Mouse (Mus musculus): ENCODE measurements around the gene Swsap1.

The Swsap1 gene

DNA sequence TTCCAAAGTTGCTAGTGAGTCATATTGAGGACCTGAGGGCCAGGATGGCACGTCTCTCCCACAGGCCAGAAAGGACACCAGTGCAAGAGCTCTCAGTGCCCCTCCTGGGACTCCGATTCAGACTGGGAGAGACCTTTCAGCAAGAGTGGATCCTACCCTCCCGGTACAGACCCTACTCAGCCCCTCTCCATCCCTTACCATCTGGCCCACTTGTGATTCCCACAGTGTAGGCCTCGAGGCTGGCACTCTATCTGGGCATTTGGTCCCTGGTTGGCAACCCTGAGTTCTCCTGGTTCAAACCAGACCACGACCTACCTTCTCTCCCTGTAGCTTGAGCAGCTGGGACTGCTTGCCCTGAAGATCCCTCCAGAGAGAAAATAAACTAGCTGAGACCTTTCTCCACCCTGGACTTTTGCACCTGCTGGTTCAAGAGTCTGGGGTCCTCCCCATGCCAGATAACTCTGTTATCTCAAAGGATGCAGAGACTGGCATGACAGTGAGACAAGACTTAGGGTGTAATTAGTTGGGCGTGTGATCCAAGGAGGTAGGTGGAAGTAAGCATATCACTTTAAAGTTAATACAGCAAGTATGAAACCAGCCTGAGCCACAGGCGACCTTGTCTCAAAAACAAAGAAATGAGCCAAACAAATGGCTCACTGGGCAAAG is 20.0 kb upstream of the Swsap1 start:
- in situ Hi-C loops (cut with MboI; ENCODE audit: low sequenced_read_pairs): no loop called here

GRCm38 (mm10) chr9:21936692-21937570 is 18.6 kb upstream of the Swsap1 start, which contains the start of gene Plppr2:
Plppr2 (plus strand) TSS chr9:21937033.
- in situ Hi-C loops (cut with MboI; ENCODE audit: low sequenced_read_pairs): no loop called here

DNA sequence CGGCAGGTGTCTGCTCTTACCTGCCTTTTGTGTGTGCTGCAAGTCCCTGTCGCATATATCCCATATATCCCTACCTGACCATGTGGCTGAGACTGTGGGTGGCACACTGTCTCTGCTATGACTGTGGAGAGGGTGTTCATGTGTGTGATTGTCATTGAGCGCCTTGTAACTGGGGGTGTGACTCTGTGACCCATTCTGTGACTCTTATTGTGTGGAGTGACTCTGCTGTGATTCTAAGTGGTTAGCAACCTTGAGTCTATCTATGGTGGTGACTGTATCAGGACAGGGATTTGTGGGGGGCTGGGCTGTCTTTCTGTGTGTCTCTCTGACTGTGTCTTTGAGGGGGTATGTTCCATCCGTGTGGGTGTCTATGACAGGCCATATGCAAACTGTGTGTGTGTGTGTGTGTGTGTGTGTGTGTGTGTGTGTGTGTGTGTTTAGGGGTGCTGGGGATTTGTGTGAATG is 17.8 kb upstream of the Swsap1 start:
- in situ Hi-C loops (cut with MboI; ENCODE audit: low sequenced_read_pairs): no loop called here

DNA sequence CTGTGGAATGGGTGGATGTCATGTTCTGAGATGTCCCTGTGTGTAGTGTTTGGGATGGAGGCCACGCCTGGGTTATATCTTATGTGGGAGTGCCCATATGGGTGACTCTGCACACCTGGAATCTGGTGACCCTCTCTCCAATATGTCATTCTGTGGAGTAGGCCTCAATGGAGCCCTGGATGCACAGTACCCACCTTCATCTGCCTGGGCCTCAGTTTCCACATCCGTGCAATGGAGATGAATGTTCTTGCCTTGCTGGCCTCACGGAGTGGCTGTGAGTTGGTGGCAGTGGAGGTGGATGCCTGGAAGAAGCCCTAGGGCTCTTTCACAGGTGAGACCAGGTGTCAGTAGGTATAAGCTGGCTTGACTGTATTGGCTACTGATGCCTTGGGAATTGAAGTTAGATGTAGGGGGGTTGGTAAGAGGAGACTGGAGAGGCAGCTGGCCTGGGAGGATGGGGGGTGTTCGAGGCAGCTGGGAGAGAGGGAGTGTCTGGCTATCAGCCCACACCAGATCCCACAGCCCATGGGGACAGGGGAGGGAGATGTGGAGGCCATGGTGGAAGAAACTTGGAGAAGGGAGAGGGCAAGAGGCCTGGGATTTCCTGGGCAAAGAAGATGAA is 17.2 kb upstream of the Swsap1 start:
- in situ Hi-C loops (cut with MboI; ENCODE audit: low sequenced_read_pairs): no loop called here

GRCm38 (mm10) chr9:21943046-21943445 is 12.5 kb upstream of the Swsap1 start:
- in situ Hi-C loops (cut with MboI; ENCODE audit: low sequenced_read_pairs): no loop called here

GRCm38 (mm10) chr9:21943638-21944037 is 11.9 kb upstream of the Swsap1 start:
- in situ Hi-C loops (cut with MboI; ENCODE audit: low sequenced_read_pairs): no loop called here

GRCm38 (mm10) chr9:21944267-21944666 is 11.3 kb upstream of the Swsap1 start:
- in situ Hi-C loops (cut with MboI; ENCODE audit: low sequenced_read_pairs): no loop called here

DNA sequence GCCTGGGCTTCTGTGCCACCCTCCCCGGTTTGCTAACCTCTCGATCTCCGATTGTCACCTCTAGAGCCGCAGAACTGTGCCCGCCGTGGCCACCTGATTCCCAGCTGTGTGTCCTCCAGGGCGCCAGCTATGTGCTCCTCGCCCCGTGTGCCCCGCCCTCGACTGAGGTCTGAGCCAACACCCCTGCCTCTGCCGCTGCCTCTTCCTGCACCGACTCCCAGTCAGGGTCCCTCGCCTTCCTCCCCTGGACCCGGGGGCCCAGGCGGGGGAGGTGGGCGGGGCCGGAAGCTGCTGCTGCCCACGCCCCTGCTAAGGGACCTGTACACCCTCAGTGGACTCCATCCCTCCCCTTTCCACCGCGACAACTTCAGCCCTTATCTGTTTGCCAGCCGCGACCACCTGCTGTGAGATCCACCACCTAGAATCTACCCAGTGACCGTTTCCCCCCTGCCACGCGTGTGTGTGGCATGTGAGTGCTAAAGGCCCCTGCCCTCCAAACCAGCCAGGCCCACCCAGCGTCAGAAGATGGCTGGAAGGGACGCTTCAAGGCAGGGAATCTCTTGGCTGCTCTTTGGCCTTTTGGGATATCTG is 7.9 kb upstream of the Swsap1 start:
- in situ Hi-C loops (cut with MboI; ENCODE audit: low sequenced_read_pairs): no loop called here

- in situ Hi-C loops (cut with MboI; ENCODE audit: low sequenced_read_pairs): no loop called here
Measured at GRCm38 (mm10) chr9:21948146-21948545, 7.4 kb upstream of the Swsap1 start.

GRCm38 (mm10) chr9:21948790-21949189 is 6.8 kb upstream of the Swsap1 start:
- in situ Hi-C loops (cut with MboI; ENCODE audit: low sequenced_read_pairs): no loop called here

GRCm38 (mm10) chr9:21950322-21950721 is 5.2 kb upstream of the Swsap1 start:
- in situ Hi-C loops (cut with MboI; ENCODE audit: low sequenced_read_pairs): no loop called here

DNA sequence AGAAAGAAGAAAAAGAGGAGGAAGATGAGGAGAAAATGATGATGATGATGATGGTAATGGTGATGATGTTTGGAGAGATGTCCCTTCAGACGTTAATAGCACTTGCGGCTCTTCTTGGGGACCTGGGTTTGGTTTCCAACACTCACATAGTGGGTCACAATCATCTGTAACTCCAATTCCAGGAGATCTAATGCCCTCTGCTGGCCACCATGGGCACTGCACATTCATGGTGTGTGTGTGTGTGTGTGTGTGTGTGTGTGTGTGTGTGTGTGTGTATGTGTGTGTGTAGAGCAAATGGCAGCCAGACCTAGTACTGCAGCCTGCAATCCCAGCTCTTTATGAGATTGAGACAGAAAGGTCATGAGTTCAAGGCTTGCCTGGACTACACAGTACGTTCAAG is 3.6 kb upstream of the Swsap1 start:
- in situ Hi-C loops (cut with MboI; ENCODE audit: low sequenced_read_pairs): no loop called here

DNA sequence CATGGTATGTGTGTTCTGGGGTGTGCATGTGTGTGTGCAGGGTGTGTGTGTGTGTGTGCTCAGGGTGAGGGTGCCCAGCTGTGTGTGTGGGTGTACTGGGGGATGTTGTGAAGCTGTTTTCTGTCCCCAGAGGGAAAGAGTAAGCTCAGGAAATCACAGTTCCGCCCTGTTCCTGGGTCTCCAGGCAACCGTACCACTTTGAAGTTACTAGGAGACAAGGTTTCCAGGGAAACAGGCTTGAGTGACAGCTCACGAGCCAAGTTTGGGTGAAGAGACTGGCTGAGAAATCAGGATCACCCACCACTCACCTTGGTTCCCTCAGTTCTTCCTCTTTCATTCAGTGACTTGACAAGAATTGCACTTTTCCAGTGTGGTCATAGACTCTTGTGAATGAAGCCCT is 2.0 kb upstream of the Swsap1 start:
- in situ Hi-C loops (cut with MboI; ENCODE audit: low sequenced_read_pairs): no loop called here

GRCm38 (mm10) chr9:21954635-21955034 is 920 bp upstream of the Swsap1 start:
- in situ Hi-C loops (cut with MboI; ENCODE audit: low sequenced_read_pairs): no loop called here

DNA sequence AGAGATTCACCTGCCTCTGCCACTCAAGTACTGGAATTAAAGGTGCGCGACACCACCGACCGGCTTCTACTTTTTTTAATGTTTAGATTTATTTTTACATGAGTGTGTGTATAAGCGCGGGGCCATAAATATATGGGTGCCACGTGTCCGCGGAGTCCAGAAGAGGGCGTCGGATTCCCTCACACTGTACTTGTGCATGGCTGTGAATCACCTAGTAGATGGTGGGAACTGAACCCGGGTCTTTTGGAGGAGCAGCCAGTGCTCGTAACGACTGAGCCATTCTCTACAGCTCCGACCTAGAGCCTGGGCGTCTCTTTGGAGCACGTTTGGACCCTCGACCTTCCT is 358 bp upstream of the Swsap1 start:
- in situ Hi-C loops (cut with MboI; ENCODE audit: low sequenced_read_pairs): no loop called here

DNA sequence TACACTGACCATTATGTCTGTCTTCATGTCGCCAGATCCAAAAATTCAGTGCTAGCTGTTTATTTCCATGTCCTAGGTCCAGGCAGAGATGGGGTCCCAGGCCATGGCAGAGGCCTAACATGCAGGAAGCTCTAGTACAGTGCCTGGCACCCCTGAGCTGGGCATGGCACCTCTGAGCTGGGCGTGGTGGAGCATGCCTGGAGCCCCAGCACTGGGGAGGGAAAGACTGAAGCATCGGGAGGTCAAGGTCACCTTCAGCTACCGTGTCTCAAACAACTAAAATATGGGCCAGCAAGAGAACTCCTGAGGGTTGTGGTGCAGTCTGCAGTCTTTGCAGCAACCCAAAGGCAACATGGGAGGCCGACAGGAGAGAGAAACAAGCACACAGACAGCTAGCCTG is 2.8 kb downstream of the Swsap1 start:
- in situ Hi-C loops (cut with MboI; ENCODE audit: low sequenced_read_pairs): no loop called here

DNA sequence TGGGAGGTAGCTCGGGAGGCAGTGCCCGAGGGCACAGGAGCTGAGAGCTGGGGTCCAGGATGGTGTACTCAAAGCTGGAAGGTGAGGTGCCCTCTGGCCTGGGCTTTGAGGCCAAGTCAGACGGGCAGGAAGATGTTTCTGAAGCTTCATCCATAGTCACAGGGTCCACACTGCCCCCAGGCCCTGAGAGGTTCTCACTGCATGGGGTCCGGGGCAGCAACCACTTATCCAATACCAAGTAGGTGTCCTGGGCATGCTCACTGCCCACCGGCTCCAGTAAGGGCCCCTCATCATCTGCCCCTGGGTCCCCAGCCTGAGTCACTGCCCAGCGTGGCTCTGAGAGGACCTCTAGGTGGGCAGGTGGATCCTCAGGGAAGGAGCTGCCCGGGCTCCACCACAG is 3.7 kb downstream of the Swsap1 start:
- in situ Hi-C loops (cut with MboI; ENCODE audit: low sequenced_read_pairs): no loop called here

DNA sequence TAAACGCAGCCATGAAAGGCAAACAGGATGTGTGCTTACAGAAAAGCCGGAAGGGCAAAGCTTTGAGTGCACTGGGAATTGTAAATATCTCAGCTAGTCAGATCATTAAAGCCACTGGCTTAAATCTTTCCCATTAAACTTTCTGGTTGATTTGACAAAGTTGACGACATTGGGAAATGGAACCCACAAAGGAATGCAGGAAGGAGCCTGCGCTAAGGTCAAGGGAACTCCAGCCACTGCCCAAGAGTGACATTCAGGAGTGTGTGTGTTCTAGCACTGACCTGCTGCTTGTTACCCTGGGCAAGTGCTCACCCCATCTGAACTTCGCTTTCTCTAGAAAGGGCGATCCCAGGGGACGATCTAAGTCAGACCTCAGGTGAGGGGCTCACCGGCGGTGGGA is 4.6 kb downstream of the Swsap1 start:
- in situ Hi-C loops (cut with MboI; ENCODE audit: low sequenced_read_pairs): no loop called here

DNA sequence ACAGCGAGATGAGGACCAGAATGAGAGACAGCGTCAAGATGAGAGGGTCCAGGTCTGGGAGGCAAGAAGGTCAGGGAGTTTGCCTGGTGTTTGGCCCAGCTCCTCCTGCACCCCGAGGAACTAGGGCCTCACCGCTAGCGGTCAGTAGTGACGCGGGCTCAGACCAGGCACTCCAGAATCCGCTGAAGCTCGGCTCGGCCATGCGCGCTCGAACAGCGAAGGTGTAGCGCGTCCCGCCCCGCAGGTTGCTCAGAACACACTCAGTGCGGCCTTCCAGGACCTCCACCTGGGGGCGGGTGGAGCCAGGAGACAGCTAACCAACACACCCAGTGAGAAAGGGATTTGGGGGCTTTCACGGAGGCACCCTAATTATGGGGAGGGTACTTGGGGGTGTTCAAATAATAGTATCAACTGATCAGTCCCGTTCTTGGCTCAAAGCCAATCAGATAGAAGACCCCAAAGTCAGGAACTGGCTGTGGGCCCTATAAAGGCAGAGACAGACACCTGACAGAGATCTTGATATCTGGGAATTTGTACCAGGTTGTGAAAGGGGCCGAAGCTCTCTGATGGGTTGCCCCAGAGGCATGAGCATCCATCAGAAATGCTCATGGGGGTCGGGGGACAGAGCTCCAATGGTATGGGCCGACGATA is 5.1 kb downstream of the Swsap1 start:
- in situ Hi-C loops (cut with MboI; ENCODE audit: low sequenced_read_pairs): no loop called here

DNA sequence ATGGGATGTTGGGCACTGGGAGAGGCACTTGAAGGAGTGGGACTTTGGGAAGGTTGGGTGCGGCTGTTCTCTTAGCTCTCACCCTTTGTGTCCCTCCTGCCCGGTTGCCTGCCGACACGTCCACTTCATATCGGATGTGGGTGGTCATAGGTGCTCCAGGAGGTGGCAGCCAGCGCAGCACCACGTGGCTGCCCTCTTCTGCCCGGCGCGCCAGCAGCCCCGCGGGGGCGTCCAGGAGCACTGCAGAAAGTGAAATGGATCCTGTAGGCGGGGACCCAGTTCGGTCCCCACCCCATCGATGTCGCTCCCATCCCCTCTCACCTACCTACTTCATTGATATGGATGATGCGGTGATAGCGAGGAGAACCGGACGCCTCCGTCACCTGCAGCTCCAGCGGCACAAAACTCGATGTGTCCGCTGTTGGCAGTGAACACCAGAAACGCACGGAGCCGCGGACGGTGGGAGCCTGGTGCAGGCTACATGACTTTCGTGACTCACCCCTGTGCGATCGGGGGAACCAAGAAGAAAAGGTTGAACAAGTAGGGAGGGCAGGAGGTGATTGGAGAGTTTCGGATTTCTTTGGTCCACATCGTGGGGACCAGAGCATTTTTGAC is 5.9 kb downstream of the Swsap1 start:
- in situ Hi-C loops (cut with MboI; ENCODE audit: low sequenced_read_pairs): no loop called here

DNA sequence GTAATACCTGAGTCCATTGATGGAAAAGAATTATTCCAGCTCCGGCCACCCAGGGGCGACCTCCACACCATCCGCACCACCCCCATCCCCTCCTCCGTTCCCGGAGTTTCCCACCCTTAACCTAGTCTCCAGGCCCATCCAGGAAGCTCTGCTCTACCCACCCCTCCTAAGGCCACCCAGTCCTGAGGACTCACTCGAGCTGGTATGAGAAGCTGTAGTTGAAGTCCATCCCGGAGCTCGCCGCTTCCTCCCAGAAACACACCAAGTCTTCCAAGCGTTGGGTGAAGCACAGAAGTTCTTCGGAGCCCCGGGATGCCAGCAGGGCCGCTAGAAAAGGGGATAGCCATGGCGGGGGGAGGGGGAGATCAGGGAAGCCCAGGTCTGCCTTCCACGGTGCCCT is 6.5 kb downstream of the Swsap1 start:
- in situ Hi-C loops (cut with MboI; ENCODE audit: low sequenced_read_pairs): no loop called here

Measured in CH12F3 (cell line).